Mouse (Mus musculus) small intestine, adult 2 months (tissue): ENCODE results near the gene Mrps34. TPM values are rescaled to one million over a fixed set of nuclear protein-coding genes. Genes with fewer than 3 reads are reported as not detected.

Experiments used
- polyA plus RNA-seq: library from polyadenylated mRNA; depleted of rRNA; stranded (reverse); fragments of >200 nt; gene quantifications from 2 replicates; pipeline ENCODE4 v1.2.3, GENCODE M21; 2012; rRNA removed

Gene Mrps34
- polyA plus RNA-seq, 1 experiment, result 319 TPM

Other genes starting within 250 kb of the Mrps34 start
- gene Slc9a3r2, start 244.8 kb upstream of the Mrps34 start, polyA plus RNA-seq, result 35.6 and 44.9 TPM in 2 replicates
- 2.0 and 6.5 TPM in 2 replicates for gene Npw, start 236.7 kb upstream of the Mrps34 start, polyA plus RNA-seq
- 41.1 and 85.8 TPM in 2 replicates for gene Zfp598, start 225.4 kb upstream of the Mrps34 start, polyA plus RNA-seq
- 1.2 and 1.3 TPM in 2 replicates for gene Syngr3, start 205.2 kb upstream of the Mrps34 start, polyA plus RNA-seq
- gene Gfer, start 199.0 kb upstream of the Mrps34 start, polyA plus RNA-seq, result 22.8 and 35.9 TPM in 2 replicates
- 57.7 and 115 TPM in 2 replicates for gene Noxo1, start 198.9 kb upstream of the Mrps34 start, polyA plus RNA-seq
- 26.0 and 49.6 TPM in 2 replicates for gene Tbl3, start 187.5 kb upstream of the Mrps34 start, polyA plus RNA-seq
- gene Rnf151, start 177.1 kb upstream of the Mrps34 start, polyA plus RNA-seq, result 0.19 TPM in 1 of 2 replicates, not detected in the other
- gene Rps2, start 177.0 kb upstream of the Mrps34 start, polyA plus RNA-seq, result 1,627 and 2,207 TPM in 2 replicates
- gene Ndufb10, start 170.6 kb upstream of the Mrps34 start, polyA plus RNA-seq, result 384 and 403 TPM in 2 replicates
- gene Rpl3l, start 167.3 kb upstream of the Mrps34 start, polyA plus RNA-seq, result 0.11 and 0.19 TPM in 2 replicates
- 29.5 and 54.2 TPM in 2 replicates for gene Msrb1, start 158.5 kb upstream of the Mrps34 start, polyA plus RNA-seq
- gene Hs3st6, start 142.1 kb upstream of the Mrps34 start, polyA plus RNA-seq, result 1.7 and 2.8 TPM in 2 replicates
- not detected in 2 replicates for gene Meiob, start 90.8 kb upstream of the Mrps34 start, polyA plus RNA-seq
- 352 and 372 TPM in 2 replicates for gene Hagh, start 55.0 kb upstream of the Mrps34 start, polyA plus RNA-seq
- gene Fahd1, start 44.8 kb upstream of the Mrps34 start, polyA plus RNA-seq, result 65.2 and 108 TPM in 2 replicates
- gene Igfals, start 29.1 kb upstream of the Mrps34 start, polyA plus RNA-seq, result 0.42 and 1.4 TPM in 2 replicates
- gene Nubp2, start 8.8 kb upstream of the Mrps34 start, polyA plus RNA-seq, result 33.0 and 39.9 TPM in 2 replicates
- gene Spsb3, start 8.5 kb upstream of the Mrps34 start, polyA plus RNA-seq, result 51.5 and 88.1 TPM in 2 replicates
- 20.3 and 21.0 TPM in 2 replicates for gene Eme2, start within 50 bp of the Mrps34 start, polyA plus RNA-seq
- gene Nme3, start 1.4 kb downstream of the Mrps34 start, polyA plus RNA-seq, result 29.4 and 52.4 TPM in 2 replicates
- 37.0 and 51.7 TPM in 2 replicates for gene Mapk8ip3, start 41.9 kb downstream of the Mrps34 start, polyA plus RNA-seq
- 13.3 and 18.2 TPM in 2 replicates for gene Jpt2, start 65.6 kb downstream of the Mrps34 start, polyA plus RNA-seq
- gene Cramp1l, start 120.7 kb downstream of the Mrps34 start, polyA plus RNA-seq, result 5.8 and 10.0 TPM in 2 replicates
- gene Ift140, start 121.0 kb downstream of the Mrps34 start, polyA plus RNA-seq, result 4.2 and 8.4 TPM in 2 replicates
- gene Tmem204, start 188.5 kb downstream of the Mrps34 start, polyA plus RNA-seq, result 9.7 and 17.7 TPM in 2 replicates
- 7.3 and 8.9 TPM in 2 replicates for gene Telo2, start 220.9 kb downstream of the Mrps34 start, polyA plus RNA-seq
- 0.10 TPM in 1 of 2 replicates, not detected in the other for gene Ptx4, start 225.6 kb downstream of the Mrps34 start, polyA plus RNA-seq
- gene Clcn7, start 238.3 kb downstream of the Mrps34 start, polyA plus RNA-seq, result 9.5 and 15.9 TPM in 2 replicates